Mouse (Mus musculus): ENCODE results near the gene Ptpn3.
A peak's percentile ranks its signal among the peaks of the same experiment; 100 is the strongest.
"Not testable (repeated sequence)": the region's sequence is repeated elsewhere in the genome, so short reads cannot be mapped to it uniquely, and the experiment has no call there.

The Ptpn3 gene

GRCm38 (mm10) chr4:57299308-57299700 lies 2.3 kb downstream of the Ptpn3 start:
- DNase-seq (ENCODE audit: low spot score) = no peak

GRCm38 (mm10) chr4:57298181-57298580 lies 3.5 kb downstream of the Ptpn3 start:
- no peak for DNase-seq (ENCODE audit: low spot score)

- DNase-seq (ENCODE audit: low spot score) = peak; percentile 51
Observed at GRCm38 (mm10) chr4:57294971-57295656, 6.5 kb downstream of the Ptpn3 start.

GRCm38 (mm10) chr4:57292670-57293069 lies 9.0 kb downstream of the Ptpn3 start:
- DNase-seq (ENCODE audit: low spot score) = no peak

- DNase-seq (ENCODE audit: low spot score) = no peak
Observed at GRCm38 (mm10) chr4:57290049-57290448, 11.6 kb downstream of the Ptpn3 start.

- DNase-seq (ENCODE audit: low spot score) = no peak
Observed at GRCm38 (mm10) chr4:57287808-57288207, 13.8 kb downstream of the Ptpn3 start.

- DNase-seq (ENCODE audit: low spot score) = no peak
Observed at GRCm38 (mm10) chr4:57285251-57285650, 16.4 kb downstream of the Ptpn3 start.

GRCm38 (mm10) chr4:57283189-57283588 lies 18.4 kb downstream of the Ptpn3 start:
- DNase-seq (ENCODE audit: low spot score) = no peak

- DNase-seq (ENCODE audit: low spot score) = no peak
Observed at GRCm38 (mm10) chr4:57282630-57283029, 19.0 kb downstream of the Ptpn3 start.

GRCm38 (mm10) chr4:57282179-57282578 lies 19.5 kb downstream of the Ptpn3 start:
- DNase-seq (ENCODE audit: low spot score) = no peak

GRCm38 (mm10) chr4:57280888-57281287 lies 20.7 kb downstream of the Ptpn3 start:
- DNase-seq (ENCODE audit: low spot score) = no peak

- DNase-seq (ENCODE audit: low spot score) = peak; percentile 48
Observed at GRCm38 (mm10) chr4:57279229-57279628, 22.4 kb downstream of the Ptpn3 start.

GRCm38 (mm10) chr4:57278812-57279211 lies 22.8 kb downstream of the Ptpn3 start:
- no peak for DNase-seq (ENCODE audit: low spot score)

GRCm38 (mm10) chr4:57277671-57278070 lies 24.0 kb downstream of the Ptpn3 start:
- DNase-seq (ENCODE audit: low spot score) = no peak

- DNase-seq (ENCODE audit: low spot score) = peak; percentile 68
Observed at GRCm38 (mm10) chr4:57275116-57275743, 26.4 kb downstream of the Ptpn3 start.

GRCm38 (mm10) chr4:57273532-57274502 lies 27.8 kb downstream of the Ptpn3 start:
- no peak for DNase-seq (ENCODE audit: low spot score)

- DNase-seq (ENCODE audit: low spot score) = no peak
Observed at GRCm38 (mm10) chr4:57270991-57271390, 30.6 kb downstream of the Ptpn3 start.

- DNase-seq (ENCODE audit: low spot score) = not testable (repeated sequence)
Observed at GRCm38 (mm10) chr4:57270489-57270888, 31.1 kb downstream of the Ptpn3 start.

GRCm38 (mm10) chr4:57269344-57269743 lies 32.3 kb downstream of the Ptpn3 start:
- no peak for DNase-seq (ENCODE audit: low spot score)

GRCm38 (mm10) chr4:57268330-57268729 lies 33.3 kb downstream of the Ptpn3 start:
- no peak for DNase-seq (ENCODE audit: low spot score)

GRCm38 (mm10) chr4:57266389-57266788 lies 35.2 kb downstream of the Ptpn3 start:
- no peak for DNase-seq (ENCODE audit: low spot score)

- DNase-seq (ENCODE audit: low spot score) = no peak
Observed at GRCm38 (mm10) chr4:57263695-57264094, 37.9 kb downstream of the Ptpn3 start.

Data from ovary, postnatal 14 days (tissue).